Mouse (Mus musculus) lung, adult 2 months (tissue): ENCODE data around the gene Syk. TPM values are rescaled to one million over a fixed set of nuclear protein-coding genes. Genes with fewer than 3 reads are reported as not detected.

ENCODE experiments used
- DNase-seq: peaks from one replicate; pipeline ENCODE4 v3.0.0; 2022
- H3K4me1 ChIP-seq: fragments of 200-500 bp; 2 replicates; pipeline ENCODE4 v1.6.1; 2011; ENCODE audit warnings: low read length; ENCODE audit not compliant: control insufficient read depth, insufficient read depth
- H3K4me3 ChIP-seq: fragments of 200-500 bp; replicated peaks from 2 replicates; pipeline ENCODE3; 2011; ENCODE audit warnings: low read depth, mild to moderate bottlenecking, control low read depth, low read length; ENCODE audit errors: extremely low read depth
- CTCF ChIP-seq: fragments of 200-500 bp; IDR thresholded peaks from 2 replicates; pipeline ENCODE4 v1.5.1; 2011; ENCODE audit warnings: mild to moderate bottlenecking, low read length, control low read depth; ENCODE audit not compliant: insufficient read depth
- POLR2A ChIP-seq: fragments of 200-500 bp; IDR thresholded peaks from 2 replicates; pipeline ENCODE4 v1.6.1; 2011; ENCODE audit warnings: low read depth, mild to moderate bottlenecking, control low read depth, low read length, borderline replicate concordance; ENCODE audit errors: extremely low read depth
- WGBS: fragments of 180-500 bp; shearing (Covaris S2); methylation state at CpG from one replicate; pipeline ENCODE4 v1.1.7; 2018; 5-methylcytosine and 5-hydroxymethylcytosine counted together
- polyA plus RNA-seq: library from polyadenylated mRNA; depleted of rRNA; stranded (reverse); fragments of >200 nt; gene quantifications from 2 replicates; pipeline ENCODE4 v1.2.3, GENCODE M21; 2012; rRNA removed

Syk gene
- polyA plus RNA-seq, 1 experiment = 19.7 TPM

- H3K4me3 ChIP-seq = no peak overlapping the region
- no peak for DNase-seq
- 68% methylated on average over 5 of the region's 5 CpGs for WGBS
- no peak for TF ChIP-seq CTCF
- no peak for TF ChIP-seq POLR2A
- no peaks in the 10 kb centered on the region for H3K4me1 ChIP-seq
Observed at GRCm38 (mm10) chr13:52679906-52680305, 96.9 kb downstream of the Syk start.

- TF ChIP-seq POLR2A = no peak
- DNase-seq = no peak
- WGBS = 80% methylated on average over 5 of the region's 5 CpGs
- H3K4me1 ChIP-seq = no peaks in the 10 kb centered on the region
- no peak overlapping the region for H3K4me3 ChIP-seq
Observed at GRCm38 (mm10) chr13:52682107-52682506, 99.1 kb downstream of the Syk start.

- TF ChIP-seq POLR2A (no peak), CTCF (no peak)
- WGBS = 88% methylated on average over 13 of the region's 13 CpGs
- Histone ChIP-seq H3K4me1 (no peaks in the 10 kb centered on the region), H3K4me3 (no peak overlapping the region)
- DNase-seq = no peak
Observed at GRCm38 (mm10) chr13:52690425-52690824, 107.5 kb downstream of the Syk start.

- no peaks in the 10 kb centered on the region for H3K4me1 ChIP-seq
- WGBS = 76% methylated on average over 6 of the region's 6 CpGs
- TF ChIP-seq CTCF = no peak
- no peak for DNase-seq
- no peak overlapping the region for H3K4me3 ChIP-seq
Observed at GRCm38 (mm10) chr13:52692311-52692710, 109.3 kb downstream of the Syk start.

GRCm38 (mm10) chr13:52694857-52695256 lies 111.9 kb downstream of the Syk start:
- no peak overlapping the region for H3K4me3 ChIP-seq
- no peak for DNase-seq
- H3K4me1 ChIP-seq = no peaks in the 10 kb centered on the region
- 76% methylated on average over 6 of the region's 6 CpGs for WGBS
- TF ChIP-seq CTCF (no peak), POLR2A (no peak)

Other genes with a start within 250 kb of the Syk start
- 4.0 and 4.3 TPM in 2 replicates for gene Diras2, start 51.9 kb upstream of the Syk start, polyA plus RNA-seq